In genomic region chr1:58614424-58614823, GRCm38 (mm10) we compare ENCODE assay signal across 9 mouse cellular contexts. TPM values are rescaled to one million over a fixed set of nuclear protein-coding genes. Genes with fewer than 3 reads are reported as not detected.
DNase-seq lines count a peak whose midpoint lies in the region; ATAC-seq lines count a peak whose summit lies in the region.
"Had no signal": no experiment of that assay in that cellular context is flagged by ENCODE, and none has a peak within 500 bp of the region (broad histone marks: within the 10 kb centered on the region; RNA-seq: fewer than 3 reads in every experiment).

No protein-coding gene starts in this region.

- ATAC-seq in erythroid progenitor cell, adult 5-6 weeks (replicated peaks; ENCODE audit: low FRiP score, poor library complexity, severe bottlenecking), result no peak
- no peak for ATAC-seq in cerebellum, adult (ENCODE audit: insufficient number of reproducible peaks, low FRiP score, low TSS enrichment)
- ATAC-seq: activated CD4-positive, CD25-positive, alpha-beta regulatory T cell, adult 4 months had no signal

- DNase-seq in layer of hippocampus, adult 18-20 months (ENCODE audit: low spot score in 2 of 2), result peak; percentile 28 to 49
- no peak for DNase-seq in layer of hippocampus, postnatal 25 days (ENCODE audit: extremely low spot score in 1 of 2, low spot score in 1 of 2)
- DNase-seq in R1 (ENCODE audit: low read depth, low spot score), result peak; percentile 62
- peak; percentile 95 for DNase-seq in kidney, adult 9 months
- DNase-seq in right cerebral cortex, postnatal 25 days, result peak; percentile 56
- DNase-seq in neural tube, embryonic 10.5 days (ENCODE audit: extremely low spot score, low spot score), result no peak

RNA-seq across cellular contexts. Expression of gene Ndufb3, which starts 28.2 kb away (rescaled TPM):
- total RNA-seq in layer of hippocampus, adult 18-20 months (2021), result 100 to 1,000 TPM; 117 to 121 TPM
- total RNA-seq in layer of hippocampus, postnatal 25 days (2021), result 100 to 1,000 TPM; 113 to 131 TPM
- 45.3 and 64.9 TPM in 2 replicates for total RNA-seq in erythroid progenitor cell, adult 5-6 weeks (2015; ENCODE audit: low replicate concordance)
- total RNA-seq in erythroid progenitor cell, adult 5-6 weeks (2017; ENCODE audit: low replicate concordance), result 20.8 and 24.1 TPM in 2 replicates

RNA-seq across cellular contexts. Expression of gene Fam126b, which starts 28.3 kb away (rescaled TPM):
- 100 to 1,000 TPM; 132 to 154 TPM for total RNA-seq in layer of hippocampus, adult 18-20 months (2021)
- 100 to 1,000 TPM; 120 to 126 TPM for total RNA-seq in layer of hippocampus, postnatal 25 days (2021)
- total RNA-seq in erythroid progenitor cell, adult 5-6 weeks (2015; ENCODE audit: low replicate concordance), result 6.7 and 6.8 TPM in 2 replicates
- total RNA-seq in erythroid progenitor cell, adult 5-6 weeks (2017; ENCODE audit: low replicate concordance), result 8.3 and 11.0 TPM in 2 replicates

Comparison
In these comparisons a context has a peak if more than half of its experiments do, and no peak if none do; other contexts are left out.
1. DNase-seq: peak in layer of hippocampus, adult 18-20 months (2 of 2), R1 (single experiment), kidney, adult 9 months (single experiment) and right cerebral cortex, postnatal 25 days (single experiment); none in layer of hippocampus, postnatal 25 days (0 of 2) and neural tube, embryonic 10.5 days (single experiment).
2. RNA of gene Fam126b, which starts 28.3 kb away (total RNA-seq): 132 to 154 TPM in layer of hippocampus, adult 18-20 months and 120 to 126 TPM in layer of hippocampus, postnatal 25 days; 6.7 to 11.0 TPM in erythroid progenitor cell, adult 5-6 weeks; every median in the first group is over 10 times any median in the second.